Mouse (Mus musculus) thymus, postnatal 25 days (tissue): ENCODE results near the gene Cant1.

Source experiments
- DNase-seq: peaks from one replicate; pipeline ENCODE4 v3.0.0; 2022

Cant1 gene

GRCm38 (mm10) chr11:118418834-118419504 lies at the start of gene Cant1:
Gene Cant1, minus strand, starts transcription at chr11:118419086.
- DNase-seq: peak; percentile 96

DNA sequence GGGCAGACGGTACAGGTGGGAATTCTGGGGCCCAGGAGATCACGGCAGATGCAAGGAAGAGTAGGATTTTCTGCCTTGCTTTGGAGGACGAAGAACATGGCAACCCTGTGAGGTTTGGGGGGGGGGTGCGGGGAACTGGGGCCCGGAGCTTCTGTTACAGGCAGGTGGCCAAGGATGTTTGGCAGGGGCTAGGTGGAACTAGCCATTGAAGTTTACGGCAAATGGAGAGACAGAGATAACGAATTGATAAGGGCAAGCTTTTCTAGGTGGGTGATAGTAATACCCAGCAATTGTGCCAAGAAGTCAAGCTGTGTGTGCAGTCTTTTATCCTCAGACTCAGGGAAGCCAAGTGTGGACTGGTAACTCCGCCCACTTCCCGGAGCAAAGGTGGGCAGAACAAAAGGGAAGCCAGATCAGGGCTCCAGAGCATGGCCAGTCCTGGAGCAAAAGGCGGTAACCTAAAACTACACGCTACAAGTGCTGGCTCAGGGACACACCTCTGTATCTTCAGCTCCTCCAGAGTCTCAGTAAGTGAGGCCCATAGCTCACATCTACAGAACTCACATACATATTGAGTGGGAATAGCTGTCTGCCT lies 48.7 kb upstream of the Cant1 start:
- peak; percentile 49 for DNase-seq

DNA sequence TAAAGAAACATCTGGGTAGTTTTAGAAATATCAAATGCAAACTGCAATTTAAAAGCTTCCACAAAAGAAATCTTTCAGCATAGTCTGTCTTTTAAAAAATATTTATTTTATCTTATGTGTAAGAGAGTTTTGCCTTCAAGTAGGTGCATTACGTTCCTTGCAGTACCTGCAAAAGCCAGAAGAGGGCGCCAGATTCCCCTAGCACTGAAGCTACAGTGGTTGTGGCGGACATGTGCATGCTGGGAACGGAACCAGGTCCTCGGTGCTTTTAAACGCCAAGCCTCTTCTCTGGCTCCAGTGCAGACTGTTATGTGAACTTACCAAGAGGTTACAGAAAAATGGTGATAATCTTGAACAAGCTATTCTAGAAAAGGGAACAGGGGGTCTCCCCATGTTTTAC lies 41.4 kb upstream of the Cant1 start:
- DNase-seq: peak; percentile 47

DNA sequence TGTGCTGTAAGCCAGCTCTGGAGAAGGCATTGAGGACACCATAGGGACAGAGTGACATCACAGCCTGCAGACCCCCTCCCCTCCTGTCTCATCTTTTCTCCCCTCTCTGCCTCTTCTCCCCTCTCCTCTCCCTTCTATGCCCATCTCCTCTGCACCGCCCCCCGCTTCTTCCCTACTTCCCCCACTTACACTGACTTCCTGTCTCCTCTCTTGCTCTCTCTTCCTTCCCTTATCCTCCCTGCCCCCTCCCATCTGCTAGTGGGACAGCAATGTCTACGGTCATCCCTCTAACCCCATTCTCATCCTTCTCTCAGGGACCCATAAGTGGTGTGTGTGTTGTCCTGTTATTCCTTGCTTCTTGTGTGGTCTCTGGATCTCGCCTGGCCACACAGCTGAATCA lies 40.6 kb upstream of the Cant1 start:
- peak; percentile 41 for DNase-seq

- peak; percentile 50 for DNase-seq
Observed at GRCm38 (mm10) chr11:118459051-118459450, 40.2 kb upstream of the Cant1 start.

GRCm38 (mm10) chr11:118456937-118457336 lies 38.1 kb upstream of the Cant1 start:
- DNase-seq: no peak

DNA sequence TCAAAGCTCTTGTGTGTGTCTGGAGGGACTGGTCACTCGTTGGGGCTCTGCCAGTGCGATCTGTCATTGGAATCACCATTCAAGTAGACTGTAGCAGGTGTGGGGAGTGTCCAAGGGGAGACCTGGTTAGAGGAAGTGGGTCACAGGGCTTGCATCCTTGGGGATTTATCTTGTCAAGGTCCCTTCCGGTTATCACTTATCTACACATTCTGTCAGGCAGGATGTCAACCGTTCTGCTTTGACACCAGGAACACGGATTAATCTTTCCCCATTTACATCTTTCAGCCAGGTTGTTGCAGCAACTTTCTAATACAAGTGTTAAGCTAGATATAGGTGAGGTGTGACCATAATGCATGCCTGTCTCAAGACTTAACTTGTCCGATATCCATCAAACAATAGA lies 36.9 kb upstream of the Cant1 start:
- DNase-seq: no peak

- DNase-seq: no peak
Observed at GRCm38 (mm10) chr11:118453886-118454671, 35.2 kb upstream of the Cant1 start.

DNA sequence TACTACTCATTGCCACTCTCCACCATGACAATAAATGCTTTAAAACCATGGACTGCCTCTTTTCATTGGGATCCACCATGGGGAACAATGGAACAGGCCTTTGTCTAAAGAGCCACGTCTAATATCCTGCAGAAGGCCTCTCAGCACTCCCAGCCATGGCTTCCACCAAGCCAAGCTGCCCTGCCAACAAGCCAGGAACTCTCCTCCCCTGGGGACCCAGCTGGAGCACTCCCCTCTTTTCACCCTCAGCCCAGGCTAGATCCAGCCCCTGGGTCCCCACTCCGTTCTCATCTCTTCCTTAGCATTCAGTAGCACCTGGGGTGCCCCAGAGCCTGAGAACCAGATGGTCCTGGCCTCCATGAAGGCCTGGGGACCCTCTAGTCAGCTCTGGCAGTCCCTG lies 34.1 kb upstream of the Cant1 start:
- no peak for DNase-seq

DNA sequence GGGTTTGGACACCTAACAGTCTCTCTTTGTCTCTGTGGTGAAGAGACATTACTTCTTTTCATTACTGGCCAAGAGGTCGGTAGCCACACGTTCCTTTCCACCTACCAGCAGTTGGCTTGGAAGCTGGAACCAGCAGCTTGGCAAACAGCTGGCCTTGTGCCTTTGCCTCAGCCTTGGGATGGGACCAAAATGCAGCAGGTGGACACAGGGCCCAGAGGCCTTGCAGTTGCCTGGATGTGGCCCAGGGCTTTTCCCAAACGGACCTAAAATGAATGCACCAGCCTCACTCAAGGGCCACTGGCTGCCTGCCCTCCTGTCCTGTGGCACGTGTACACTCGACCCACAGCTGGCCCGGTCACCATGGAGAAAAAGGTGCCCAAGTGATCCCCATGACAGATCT lies 32.3 kb upstream of the Cant1 start:
- no peak for DNase-seq

DNA sequence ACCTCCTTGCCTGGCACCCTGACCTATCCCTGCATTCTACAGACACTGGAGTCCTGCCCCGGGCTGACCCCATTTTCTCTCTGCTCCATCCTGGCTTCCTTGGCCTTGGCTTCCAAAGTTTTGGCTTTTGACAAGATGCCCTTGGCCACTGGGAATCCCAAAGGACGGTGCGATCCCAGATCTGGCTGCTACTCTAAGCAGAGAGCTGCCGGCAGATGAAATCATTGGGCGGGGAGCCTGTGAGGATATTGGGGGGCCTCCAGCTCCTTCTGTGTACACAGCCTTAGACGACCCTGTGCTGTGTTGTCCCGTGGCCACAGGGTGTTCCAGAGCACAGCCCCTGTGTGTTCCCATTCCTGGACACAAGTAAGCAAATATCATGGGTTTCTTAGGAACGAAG lies 29.5 kb upstream of the Cant1 start:
- DNase-seq: no peak

DNA sequence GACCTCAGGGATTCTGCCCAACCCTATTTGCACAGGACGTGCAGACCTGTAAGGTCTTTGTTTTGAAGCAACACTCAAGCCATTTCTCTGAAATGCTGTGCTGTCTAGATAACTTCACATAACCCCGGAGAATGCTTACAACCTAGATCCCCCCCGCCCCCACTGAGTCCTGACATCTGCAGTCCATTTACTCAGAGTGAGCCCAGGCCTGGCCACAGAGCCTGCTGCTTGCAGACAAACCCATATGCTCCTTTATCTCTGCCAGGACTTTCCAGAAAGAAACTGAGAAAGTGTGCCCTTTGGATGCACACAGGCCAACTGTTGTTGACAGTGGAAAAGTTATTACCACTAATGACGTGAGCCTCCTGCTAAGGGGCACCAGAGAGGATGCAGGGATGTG lies 28.5 kb upstream of the Cant1 start:
- no peak for DNase-seq

DNA sequence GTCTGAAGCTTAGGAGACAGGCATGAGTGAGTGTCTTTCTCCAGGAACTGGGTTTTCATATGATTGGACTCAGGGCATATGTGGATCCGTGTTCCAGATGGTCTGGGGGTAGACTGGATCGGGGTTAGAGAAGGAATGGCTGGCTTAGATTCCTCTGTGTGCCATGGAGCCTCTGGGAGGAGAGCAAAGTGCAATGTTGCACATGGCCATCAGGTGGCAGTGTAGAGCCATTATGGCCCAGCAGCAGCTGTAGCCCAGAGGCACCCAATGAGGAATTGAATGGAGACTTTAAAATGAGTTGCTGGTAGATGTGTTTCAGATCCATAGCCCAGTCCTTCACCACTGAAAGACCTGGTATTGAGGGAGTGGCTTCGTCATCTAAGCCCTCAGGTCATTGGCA lies 27.0 kb upstream of the Cant1 start:
- DNase-seq: peak; percentile 75

GRCm38 (mm10) chr11:118443201-118443970 lies 24.5 kb upstream of the Cant1 start:
- peak; percentile 73 for DNase-seq

DNA sequence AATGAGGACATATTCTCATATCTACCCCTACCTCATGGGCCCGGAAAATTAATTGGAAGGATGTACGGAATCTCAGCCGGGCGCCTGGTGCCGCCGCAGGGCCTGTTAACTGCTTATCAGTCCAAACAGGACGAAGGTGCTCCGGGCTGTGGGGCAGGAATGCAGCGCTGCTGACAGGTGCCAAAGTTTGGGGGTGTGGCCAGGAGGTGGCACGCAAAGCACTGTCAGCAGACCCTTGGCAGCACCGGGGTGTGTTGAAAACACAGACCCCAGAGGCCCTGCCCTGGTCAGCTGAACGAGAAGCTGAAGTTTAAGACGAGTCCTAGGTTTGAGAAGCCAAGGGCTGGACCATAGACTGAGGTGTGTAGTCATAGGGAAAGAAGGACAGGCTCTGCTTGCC lies 23.8 kb upstream of the Cant1 start:
- no peak for DNase-seq

DNA sequence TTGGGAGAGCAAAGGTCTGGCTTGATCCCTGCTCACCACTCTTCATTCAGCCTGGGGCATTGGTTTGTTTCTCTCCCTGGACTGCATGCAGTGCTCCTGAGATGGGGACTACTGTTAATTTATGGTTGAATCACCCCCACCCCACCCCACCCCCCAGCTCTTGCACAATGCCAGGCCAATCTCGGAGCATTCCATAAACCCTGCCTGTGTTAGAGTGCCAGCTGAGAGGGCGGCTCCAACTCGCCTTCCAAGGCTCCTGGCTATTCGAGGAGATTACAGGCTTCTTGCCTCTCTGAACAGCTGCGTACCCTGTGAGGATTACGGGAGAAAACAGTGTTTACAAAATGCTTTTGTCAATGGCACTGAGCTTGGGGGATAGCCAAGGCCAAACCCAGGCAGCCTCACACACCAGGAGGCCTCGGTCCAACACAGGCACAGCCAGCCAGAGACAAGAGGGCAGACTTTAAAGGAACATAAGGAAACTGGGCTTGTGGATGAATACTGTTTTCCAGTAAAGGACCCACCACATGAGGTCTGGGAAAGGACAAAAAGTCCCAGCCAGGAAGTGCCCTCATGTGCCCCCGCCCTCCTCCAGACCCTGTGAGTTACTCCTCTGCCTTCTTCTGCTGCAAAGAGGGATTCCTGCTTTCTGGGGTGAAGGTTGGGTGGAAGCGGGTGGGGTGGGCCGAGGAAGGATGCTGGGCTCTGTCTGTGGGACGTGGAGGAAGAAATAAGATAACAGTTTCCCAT lies 20.0 kb upstream of the Cant1 start:
- DNase-seq: no peak

GRCm38 (mm10) chr11:118436471-118436935 lies 17.6 kb upstream of the Cant1 start:
- DNase-seq: no peak

- no peak for DNase-seq
Observed at GRCm38 (mm10) chr11:118434093-118434492, 15.2 kb upstream of the Cant1 start.

- DNase-seq: no peak
Observed at GRCm38 (mm10) chr11:118433398-118433868, 14.5 kb upstream of the Cant1 start.

- DNase-seq: no peak
Observed at GRCm38 (mm10) chr11:118431100-118431948, 12.4 kb upstream of the Cant1 start.

- no peak for DNase-seq
Observed at GRCm38 (mm10) chr11:118430291-118430885, 11.5 kb upstream of the Cant1 start.
